Mouse (Mus musculus): ENCODE data around the gene Ppm1f.
A peak's percentile ranks its signal among the peaks of the same experiment; 100 is the strongest.
"Not testable (repeated sequence)": the region's sequence is repeated elsewhere in the genome, so short reads cannot be mapped to it uniquely, and the experiment has no call there.

Gene Ppm1f

DNA sequence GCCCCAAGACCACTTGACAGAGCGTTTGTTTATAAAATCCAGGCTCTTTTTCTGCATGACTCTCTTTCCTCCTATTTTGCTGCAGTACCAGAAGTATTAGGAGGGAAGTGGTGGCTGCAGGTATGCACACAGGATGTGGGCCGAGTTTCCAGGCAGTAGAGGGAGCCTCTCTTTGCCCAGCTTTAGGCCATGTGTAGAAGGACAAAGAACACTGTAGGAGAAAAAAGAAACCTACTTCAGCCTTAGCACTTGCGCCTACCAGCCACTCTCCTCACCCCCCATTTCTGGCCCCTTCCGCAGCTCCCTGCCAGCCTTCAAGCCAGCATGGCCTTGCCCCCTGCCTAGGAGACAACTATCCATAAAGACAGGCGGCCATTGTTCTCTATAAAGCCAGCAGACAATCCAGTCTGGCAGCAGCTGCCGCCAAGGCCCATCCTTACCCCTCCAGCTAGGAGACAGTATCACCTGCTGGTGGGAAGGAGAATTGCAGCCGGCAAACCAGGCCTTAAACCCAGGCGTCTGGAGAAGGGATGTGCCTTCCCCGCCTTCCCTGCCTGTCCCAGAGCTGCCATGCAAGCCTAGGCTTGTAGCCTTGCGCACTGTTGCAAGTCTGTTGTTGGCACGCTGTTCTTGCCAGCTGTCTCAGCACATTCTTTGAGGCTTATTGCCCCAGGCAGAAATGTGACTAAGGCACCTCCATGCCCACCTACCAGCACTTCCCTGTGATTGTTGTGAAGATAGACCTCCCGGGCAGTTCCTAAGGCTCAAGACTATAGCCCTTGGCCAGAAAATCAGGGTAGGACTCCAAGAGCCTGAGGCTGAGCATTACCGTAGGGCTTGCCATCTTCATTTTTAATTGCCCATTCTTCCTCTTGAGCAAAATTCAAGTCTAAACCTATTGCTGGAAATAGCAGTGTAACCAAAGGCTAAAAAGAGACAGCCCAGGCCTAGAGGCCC, 15.7 kb downstream of the Ppm1f start:
- DNase-seq (ENCODE audit: low spot score in 2 of 2), result peak; percentile 73 to 85

DNA sequence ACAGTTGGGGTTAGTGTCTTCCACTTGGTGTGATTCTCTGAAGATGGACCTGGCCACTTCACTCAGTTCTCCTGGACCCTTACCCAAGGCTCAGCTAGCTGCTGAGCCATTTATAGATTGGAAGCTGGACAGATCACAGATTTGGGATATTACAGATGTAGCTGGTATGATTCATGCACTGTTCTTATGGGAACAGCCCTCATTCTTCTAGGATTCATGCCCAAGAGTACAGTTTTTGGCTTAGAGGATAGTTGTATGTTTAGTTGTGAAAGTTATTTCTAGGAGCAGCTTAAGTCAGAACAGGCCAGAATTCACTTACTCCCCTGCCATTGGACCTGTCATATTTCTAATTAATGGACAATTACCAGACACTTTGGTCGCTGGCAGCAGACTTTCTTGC, 17.2 kb downstream of the Ppm1f start:
- DNase-seq (ENCODE audit: low spot score in 2 of 2), result no peak

DNA sequence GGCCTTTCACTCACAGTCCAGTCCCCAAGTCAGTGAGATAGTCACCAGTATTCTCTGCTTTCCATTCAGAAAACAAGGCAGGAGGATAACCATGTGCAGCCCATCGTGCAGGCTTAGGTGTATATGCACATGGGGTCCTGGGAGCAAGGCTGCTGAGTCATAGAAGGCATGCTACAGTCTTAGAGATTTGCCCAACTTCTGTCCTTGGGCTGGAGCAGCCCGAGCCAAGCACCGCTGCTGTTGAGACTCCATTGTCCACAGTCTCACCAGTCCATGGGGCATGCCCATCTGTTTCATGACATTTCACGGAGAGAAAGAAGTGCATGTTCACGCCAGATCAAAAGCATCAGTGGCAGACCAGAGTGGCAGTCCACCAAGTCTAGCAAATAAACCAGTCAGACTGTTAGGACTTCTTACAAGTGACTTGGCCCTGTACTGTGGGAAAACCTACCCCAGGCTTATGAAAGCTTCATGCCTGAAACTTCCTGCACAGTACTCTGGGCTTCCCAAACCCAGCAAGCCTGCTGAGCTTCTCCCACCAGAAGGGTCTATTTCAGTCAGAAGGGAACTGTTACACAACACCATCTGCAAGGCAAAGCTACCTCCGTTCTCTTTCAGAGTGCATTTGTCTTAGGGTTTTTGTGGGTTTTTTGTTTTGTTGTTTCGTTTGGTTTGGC, 22.3 kb downstream of the Ppm1f start:
- no peak for DNase-seq (ENCODE audit: low spot score in 2 of 2)

DNA sequence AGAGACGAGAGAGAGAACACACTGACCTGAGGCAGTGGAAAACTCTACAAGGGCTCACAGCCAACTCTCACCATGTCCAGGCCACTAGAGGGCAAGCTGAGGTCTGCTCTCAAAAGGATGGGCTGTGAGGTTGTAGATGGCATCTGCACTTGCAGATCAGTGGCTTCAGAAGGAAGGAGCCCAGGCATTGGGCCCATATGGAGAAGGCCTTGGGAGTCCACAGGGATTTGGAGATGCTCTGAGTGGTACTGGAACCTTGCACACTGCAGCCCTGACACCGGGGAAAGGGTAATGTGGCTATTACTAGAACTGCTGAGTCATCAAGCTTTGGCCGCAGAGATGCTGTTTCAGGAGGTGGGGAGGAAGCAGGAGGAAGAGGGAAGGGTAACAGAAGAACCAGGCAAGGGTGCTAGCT, 24.8 kb downstream of the Ppm1f start:
- peak in 1 of 2 experiments; percentile 33 for DNase-seq (ENCODE audit: low spot score in 2 of 2)

DNA sequence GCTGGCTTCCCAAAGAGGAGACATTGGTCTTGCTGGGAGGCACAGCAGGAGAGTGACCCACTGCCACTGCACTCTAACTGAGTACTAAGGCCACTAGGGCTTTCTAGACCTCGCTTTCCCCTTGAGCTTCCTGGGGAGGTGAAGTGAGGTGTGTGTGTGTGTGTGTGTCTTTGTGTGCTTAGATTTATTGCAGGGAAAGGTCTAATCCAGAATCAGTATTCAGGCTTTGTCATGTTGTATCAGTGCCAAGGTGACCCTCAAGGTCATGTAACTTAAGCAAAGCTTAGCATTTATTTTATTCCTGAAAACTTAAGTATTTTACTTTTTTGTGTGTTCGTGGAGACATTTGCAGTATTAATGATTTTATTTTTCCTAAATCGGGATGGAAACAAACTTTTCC, 28.2 kb downstream of the Ppm1f start:
- no peak for DNase-seq (ENCODE audit: low spot score in 2 of 2)

DNA sequence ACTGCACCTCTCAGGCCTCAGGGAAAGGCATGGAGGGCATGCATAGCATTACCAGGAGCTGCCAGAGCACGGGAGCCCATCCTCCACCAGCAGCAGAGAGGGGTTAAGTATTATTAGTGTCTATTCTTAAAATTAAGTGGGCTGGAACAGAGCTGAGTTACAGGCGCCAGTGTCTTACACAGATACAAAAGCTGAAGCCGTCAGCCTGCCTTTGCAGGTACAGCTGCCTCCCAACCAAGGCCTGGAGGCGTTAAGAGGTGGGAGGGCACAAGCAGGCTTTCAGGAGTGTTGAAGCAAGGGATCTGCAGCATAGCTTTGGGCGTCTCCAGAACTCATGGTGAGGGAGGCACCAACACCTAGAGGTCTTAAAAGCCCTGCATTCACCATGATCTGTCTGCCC, 30.3 kb downstream of the Ppm1f start:
- no peak for DNase-seq (ENCODE audit: low spot score in 2 of 2)

DNA sequence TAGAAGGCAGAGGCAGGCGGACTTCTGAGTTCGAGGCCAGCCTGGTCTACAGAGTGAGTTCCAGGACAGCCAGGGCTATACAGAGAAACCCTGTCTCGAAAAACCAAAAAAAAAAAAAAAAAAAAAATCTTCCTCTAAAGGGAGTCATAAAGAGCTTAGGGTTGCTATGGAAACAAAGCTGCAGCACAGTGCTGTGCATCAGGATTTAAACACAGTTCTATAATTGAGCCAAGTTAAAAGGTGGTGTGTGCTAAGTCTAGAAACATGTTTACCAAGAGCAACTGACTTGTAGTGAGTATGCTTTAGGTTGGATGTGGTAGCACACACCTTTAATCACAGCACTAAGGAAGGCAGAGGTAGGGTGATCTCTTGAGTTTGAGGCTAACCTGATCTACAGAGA, 32.6 kb downstream of the Ppm1f start:
- DNase-seq (ENCODE audit: low spot score in 2 of 2), result not testable (repeated sequence)

DNA sequence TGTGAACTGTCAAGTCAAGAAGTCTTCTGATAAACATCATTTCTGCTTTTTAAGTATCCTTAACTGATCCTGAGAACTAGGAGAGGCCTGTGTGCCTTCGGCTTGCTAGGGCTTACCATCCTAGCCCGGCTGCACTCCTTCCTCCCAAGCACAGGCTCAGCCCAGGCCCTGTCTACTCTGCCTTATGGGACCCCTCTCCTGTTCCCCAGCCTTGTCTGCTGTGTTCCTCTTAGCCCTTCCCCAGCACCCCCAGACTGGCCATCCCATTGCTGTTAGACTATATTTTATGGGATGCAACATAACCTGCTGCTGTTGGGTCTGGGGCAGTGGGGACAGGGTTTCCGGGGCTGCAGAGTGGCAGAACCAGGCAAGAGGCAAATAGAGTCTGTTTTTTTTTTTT, 34.1 kb downstream of the Ppm1f start:
- DNase-seq (ENCODE audit: low spot score in 2 of 2), result no peak

DNA sequence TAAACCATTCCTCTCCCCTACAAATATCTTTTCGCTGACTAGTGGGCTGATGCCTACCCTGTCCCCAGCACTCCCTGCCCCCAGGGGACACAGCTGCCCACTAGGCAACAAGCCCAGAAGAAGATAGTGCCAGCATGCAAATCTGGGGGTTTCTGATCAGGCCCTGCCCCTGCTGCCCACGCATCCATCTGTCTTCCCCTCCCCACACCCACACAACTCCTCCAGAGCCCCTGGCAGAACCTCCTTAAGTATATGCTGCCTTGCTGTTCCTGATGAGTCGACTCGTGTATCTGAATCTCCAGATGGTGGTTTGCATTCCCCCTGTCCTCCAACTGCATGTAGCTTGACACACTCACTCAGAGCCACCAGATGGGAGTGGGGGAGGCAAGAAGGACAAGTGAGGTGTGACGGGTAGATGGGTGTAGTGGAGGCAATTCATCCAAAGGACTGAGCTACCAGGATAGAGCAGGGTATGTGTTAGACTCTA, 34.6 kb downstream of the Ppm1f start:
- no peak for DNase-seq (ENCODE audit: low spot score in 2 of 2)

DNA sequence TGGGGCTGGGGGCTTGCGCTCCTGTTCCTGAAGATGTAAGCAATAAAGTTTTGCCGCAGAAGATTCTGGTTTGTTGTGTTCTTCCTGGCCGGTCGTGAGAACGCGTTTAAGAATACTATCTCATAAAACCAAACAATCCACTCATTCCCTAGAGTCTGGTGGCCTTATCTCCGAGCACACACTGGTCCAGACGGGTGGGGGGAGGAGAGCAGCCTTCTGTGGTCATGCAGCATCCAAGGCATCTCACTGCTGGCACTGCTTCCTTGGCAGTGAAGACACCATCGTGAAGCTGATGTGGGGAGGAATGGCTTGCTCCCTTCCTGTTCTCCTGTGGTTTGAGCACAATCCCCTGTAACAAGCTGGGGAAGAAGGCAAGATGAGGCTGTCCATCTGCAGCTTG, 43.3 kb downstream of the Ppm1f start:
- no peak for DNase-seq (ENCODE audit: low spot score in 2 of 2)

DNA sequence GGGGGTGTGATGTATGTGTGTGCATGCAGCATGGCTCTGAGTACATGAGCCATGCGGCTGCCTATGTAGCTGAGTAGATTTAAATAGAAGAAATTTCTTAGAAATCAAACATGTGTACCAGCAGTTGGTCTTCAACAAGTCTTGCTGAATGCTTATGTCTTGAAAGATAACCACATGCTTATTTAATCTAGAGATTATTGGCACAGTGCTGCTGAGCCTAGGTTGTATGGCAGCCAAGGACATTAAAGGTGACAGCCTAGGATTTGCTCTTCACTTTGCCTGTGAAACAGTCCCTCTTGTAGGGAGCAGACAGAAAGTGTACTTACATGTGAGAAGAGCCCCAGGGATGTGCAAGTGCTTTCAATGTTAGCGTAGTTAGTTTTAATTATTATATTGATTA, 44.8 kb downstream of the Ppm1f start:
- no peak for DNase-seq (ENCODE audit: low spot score in 2 of 2)

DNA sequence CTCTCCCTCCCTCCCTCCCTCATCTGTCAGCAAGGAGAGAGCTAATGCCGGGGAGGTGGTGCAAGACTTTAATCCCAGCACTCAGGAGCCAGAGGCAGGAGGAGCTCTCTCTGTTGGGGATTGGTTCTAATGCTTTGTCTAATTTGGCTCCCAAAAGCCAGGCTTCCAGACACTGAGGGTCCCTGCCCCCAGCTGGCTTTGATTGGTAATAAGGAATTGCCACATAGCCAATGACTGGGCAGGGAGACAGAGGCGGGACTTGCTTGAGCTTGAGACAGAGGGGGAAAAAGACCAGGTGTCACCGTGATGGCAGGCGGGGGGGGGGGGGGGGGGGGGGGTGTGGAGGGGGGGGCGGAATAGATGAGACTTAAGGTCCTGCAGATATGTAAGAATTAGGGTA, 62.3 kb downstream of the Ppm1f start:
- DNase-seq (ENCODE audit: low spot score in 2 of 2), result no peak

DNA sequence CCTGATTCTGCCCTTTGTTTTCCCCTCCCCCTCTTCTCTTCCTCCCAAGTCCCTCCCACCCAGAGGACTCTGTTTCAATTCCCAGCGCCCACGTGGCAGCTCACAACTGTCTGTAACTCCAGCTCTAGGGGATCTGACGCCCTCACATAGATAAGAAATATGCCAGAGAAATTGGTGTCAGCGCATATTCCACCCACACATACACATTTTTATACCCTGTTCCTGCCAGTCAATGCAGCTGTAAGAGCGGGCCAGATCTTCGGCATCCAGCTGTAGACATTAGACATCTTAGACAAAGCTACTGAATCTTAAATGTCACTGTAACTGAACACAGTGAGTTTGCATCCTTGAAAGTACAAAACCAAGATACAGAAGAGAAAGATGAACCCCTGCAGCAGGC, 63.6 kb downstream of the Ppm1f start:
- DNase-seq (ENCODE audit: low spot score in 2 of 2), result no peak

DNA sequence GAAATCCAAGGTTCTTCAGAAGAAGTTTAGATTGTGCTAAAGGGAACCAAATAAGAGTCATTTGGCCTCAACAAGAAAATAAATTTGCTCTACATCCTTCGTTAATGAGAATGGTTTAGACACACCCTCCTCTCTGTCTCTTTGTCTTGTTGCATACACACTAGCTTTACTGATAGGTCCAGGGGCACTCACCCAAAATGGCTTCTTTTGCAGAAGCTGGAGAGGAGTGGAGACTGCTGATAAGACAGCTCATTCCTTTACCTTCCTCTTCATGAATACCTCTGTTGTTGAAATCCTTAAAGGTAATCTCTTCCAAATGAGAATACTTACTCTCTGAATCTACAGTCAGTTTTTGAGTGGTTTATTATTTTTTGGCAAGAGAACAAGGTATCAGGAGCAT, 68.9 kb downstream of the Ppm1f start:
- DNase-seq (ENCODE audit: low spot score in 2 of 2), result no peak

DNA sequence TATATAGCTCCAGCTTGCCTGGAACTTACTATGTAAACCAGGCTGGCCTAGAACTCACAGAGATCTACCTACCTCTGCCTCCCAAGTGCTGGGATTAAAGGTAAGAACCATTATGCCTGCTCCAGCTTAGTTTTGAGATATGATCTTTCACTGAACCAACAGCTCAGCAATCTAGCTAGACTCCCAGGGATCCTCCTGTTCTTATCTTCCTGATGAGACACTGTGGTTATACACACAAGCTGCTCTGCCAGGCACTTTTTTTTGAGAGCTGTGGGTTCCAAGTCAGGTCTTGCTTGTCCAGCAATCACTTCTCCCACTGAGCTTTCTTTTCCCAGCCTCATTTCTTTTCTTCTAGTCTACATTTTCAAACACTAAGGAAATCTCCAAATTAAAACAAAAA, 70.0 kb downstream of the Ppm1f start:
- no peak for DNase-seq (ENCODE audit: low spot score in 2 of 2)

Measured in urinary bladder, adult 18-20 months (tissue).